Mouse (Mus musculus): Measurements from ENCODE around the gene Pkp2. TPM values are rescaled to one million over a fixed set of nuclear protein-coding genes. Genes with fewer than 3 reads are reported as not detected.

Gene Pkp2
- polyA plus RNA-seq (2012) = 0.15 and 0.28 TPM in 2 replicates

GRCm38 (mm10) chr16:16213079-16213760, at the start of gene Pkp2:
Gene Pkp2 (plus strand): TSS chr16:16213318.

GRCm38 (mm10) chr16:16302369-16303137, 89.4 kb downstream of the Pkp2 start, which contains the start of gene Yars2:
Gene Yars2 (plus strand): TSS chr16:16302965.

Other genes with a start within 250 kb of the Pkp2 start
- gene Yars2, start 89.6 kb downstream of the Pkp2 start, polyA plus RNA-seq (2012) = 44.5 and 49.8 TPM in 2 replicates
- gene Dnm1l, start 145.6 kb downstream of the Pkp2 start, polyA plus RNA-seq (2012) = 11.9 and 20.9 TPM in 2 replicates

All from megakaryocyte-erythroid progenitor cell, adult 5 weeks (primary cell).